Mouse (Mus musculus) gastrocnemius, adult 8-10 months (tissue): ENCODE results near the gene AI413582. TPM values are rescaled to one million over a fixed set of nuclear protein-coding genes. Genes with fewer than 3 reads are reported as not detected.

Experiments used
- DNase-seq, 2 experiments: peaks; one replicate each; pipeline ENCODE4 v3.0.0; 2022; ENCODE audit warnings: low spot score in 2 of 2
- total RNA-seq, 4 experiments: library from RNA; stranded (reverse); gene quantifications; 2 replicates each; pipeline ENCODE4 v1.2.4; 2022

AI413582 gene
- 1 to 10 TPM; 1.7 to 3.9 (median 2.8) TPM for total RNA-seq

DNA sequence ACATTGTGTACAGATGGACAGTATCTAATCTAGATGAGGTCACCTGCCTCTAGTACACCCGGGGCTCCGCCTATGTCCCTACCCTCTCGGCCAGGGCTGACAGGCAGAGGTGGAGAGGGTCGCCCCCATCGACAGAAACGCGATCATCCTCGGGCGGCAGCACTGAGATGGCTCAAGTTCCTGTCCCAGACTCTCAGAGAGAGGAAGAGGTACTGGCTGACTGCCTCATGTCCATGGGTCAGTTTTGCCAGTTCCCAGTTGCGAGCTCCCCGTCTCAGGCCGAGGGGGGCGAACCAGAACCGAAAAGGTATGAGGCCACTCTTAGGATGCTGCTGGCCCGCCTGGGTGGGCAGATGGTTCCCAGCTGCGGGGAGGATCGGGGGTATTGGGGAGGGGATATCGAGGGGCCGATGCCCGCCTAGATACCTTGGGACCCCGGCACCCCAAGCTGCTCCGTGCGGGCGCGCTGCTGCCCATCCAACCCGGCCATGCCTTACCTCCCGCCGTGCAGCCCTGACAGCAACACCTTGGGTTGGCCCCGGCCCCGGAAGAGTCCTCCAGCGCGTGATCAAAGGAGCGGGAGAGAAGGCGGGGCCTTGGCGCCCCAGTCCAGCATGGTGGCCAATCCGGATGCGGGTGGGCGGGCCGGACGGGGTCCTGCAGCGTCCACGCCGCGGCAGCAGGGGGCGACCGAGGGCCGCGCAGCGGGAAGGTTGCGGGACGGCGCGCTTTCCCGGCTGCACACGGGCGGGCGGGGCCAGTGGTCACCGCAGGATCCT lies at the start of gene AI413582:
TSS of gene AI413582 (minus strand) at position 594 of the 779 bp plus-strand sequence.
- DNase-seq, result peak; percentile 94 to 95

GRCm38 (mm10) chr17:27613016-27613415 lies 47.5 kb upstream of the AI413582 start:
- DNase-seq, result no peak

- no peak for DNase-seq
Observed at GRCm38 (mm10) chr17:27611994-27612393, 46.4 kb upstream of the AI413582 start.

DNA sequence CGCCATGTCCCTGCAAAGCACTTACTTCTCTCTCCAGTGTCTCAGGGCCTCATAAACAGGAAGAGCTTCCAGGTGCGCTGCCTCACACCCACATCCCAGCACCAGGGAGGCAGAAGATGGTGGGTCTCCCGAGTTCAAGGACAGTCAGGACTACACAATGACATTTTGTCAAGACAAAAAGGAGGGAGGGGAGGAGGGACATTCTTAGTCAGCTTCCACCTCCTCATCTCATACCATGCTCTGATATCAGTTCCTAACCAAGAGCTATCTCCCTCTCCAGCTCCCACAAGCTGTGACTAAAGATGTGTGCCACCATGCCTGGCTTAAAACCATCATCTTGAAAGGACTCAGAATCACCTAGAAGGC lies 45.9 kb upstream of the AI413582 start:
- DNase-seq, result no peak

DNA sequence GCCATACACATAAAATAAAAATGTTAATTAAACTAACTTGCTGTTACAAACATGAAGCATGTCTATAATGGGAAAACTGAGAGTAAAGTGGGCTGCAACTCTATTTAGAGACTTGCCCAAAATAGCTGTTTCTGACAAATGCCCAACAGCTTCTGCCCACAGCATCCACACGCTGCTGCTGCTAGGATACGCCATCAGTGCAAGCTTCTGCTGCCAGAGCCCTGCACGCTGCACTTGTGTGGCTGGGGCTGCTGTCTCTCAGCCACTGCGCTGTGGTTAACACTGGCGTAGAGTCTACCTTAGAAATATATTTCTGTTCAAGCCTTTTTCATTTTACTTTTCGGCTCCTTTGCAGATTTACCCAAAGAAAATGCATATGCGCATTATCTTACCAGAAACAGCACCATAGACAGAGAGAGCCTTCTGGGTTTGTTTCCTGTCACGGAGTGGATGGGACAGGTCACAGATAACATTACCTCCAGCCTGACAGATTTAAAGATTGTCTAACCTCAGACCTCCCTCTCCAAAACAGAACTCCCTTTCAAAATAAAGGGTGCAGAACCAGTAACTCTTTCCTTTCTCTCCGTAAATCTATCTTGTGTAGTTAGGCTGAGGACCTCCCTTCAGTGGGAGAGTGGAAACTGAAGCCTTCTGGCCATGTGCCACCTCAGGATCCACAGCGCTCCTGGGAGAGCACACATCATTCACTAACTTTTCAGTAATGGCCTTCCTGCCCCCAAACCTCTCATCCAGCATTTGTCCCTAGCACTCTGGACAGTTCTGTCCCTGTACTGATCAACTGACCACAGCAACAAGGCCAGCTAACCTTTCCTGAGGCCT lies 45.3 kb upstream of the AI413582 start:
- no peak for DNase-seq

- no peak for DNase-seq
Observed at GRCm38 (mm10) chr17:27609576-27609975, 44.0 kb upstream of the AI413582 start.

- DNase-seq, result peak; percentile 65 to 81
Observed at GRCm38 (mm10) chr17:27603522-27604234, 38.1 kb upstream of the AI413582 start.

DNA sequence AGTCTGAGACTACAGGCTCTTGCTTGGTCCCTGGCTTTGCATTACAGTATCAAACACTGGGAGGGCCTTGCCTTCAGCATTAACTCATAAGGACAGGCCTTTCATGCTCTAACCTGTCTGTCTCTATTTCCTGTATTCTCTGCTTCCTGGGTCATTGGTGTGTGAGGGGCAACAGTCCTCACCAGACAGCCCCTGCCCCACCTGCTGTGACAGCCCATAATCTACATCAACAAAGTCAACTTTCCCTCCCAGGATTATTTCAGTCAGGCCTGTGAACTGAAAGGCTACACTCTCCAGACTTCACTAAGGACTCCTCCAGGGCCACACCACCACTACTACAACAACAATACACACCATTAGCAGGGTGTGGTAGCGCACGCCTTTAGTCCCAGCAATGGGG lies 37.5 kb upstream of the AI413582 start:
- DNase-seq, result no peak

DNA sequence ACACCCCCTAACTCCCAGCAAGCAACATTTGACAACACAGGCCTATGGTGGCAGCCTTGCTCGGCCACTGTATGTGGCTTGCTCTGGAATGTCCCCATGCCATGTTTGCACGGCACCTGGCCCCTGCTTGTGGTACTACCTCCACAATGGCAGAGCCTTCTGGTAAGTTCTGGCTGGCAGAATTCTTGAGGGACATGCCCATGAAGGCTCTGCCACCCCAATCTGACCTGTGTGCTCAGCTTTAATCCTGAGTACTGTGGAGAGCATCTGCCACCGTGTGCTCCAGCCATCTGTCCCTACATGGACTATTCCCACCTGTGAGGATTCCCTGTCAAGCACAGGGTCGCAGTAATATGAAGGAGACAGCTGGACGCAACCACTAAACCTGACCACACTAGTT lies 35.3 kb upstream of the AI413582 start:
- DNase-seq, result no peak

- no peak for DNase-seq
Observed at GRCm38 (mm10) chr17:27600286-27600685, 34.7 kb upstream of the AI413582 start.

- peak in 1 of 2 experiments; percentile 39 for DNase-seq
Observed at GRCm38 (mm10) chr17:27596376-27597190, 31.0 kb upstream of the AI413582 start.

DNA sequence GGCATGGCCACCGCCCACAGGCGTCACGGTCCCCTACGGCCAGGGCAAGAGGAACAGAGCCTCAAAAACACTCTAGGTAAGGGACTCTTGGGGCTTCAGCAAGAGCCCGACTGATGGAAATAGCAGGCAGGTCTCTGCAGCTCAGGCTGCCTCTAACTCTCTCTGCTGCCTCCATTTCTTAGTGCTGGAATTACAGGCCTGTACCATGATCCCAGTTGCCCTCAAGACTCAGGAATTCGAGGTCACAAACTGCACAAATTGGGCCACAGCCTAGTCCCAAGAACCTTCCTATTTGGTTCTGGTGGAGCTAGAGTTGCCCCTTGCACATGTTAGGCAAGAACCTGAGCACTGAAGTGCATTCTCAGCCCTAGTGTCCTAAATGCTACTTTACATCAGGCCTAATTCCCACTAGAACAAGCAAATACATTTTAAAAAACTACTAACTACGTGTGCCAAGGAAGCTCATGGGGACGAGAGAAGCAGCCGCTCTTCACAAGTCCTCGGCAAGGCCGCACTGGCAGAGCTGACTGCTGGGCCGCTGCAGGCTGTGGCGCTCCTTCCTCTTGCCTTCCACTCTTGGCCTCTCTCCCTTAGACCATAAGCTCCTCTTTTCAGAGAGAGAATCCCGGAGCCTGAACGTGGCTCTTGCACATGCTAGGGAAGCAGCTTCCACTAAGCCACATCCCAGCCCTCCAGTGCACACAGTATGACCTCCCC lies 30.3 kb upstream of the AI413582 start:
- no peak for DNase-seq

GRCm38 (mm10) chr17:27592565-27592910 lies 27.0 kb upstream of the AI413582 start:
- DNase-seq, result no peak

GRCm38 (mm10) chr17:27591826-27592564 lies 26.4 kb upstream of the AI413582 start:
- DNase-seq, result no peak

- DNase-seq, result no peak
Observed at GRCm38 (mm10) chr17:27588231-27588630, 22.7 kb upstream of the AI413582 start.

DNA sequence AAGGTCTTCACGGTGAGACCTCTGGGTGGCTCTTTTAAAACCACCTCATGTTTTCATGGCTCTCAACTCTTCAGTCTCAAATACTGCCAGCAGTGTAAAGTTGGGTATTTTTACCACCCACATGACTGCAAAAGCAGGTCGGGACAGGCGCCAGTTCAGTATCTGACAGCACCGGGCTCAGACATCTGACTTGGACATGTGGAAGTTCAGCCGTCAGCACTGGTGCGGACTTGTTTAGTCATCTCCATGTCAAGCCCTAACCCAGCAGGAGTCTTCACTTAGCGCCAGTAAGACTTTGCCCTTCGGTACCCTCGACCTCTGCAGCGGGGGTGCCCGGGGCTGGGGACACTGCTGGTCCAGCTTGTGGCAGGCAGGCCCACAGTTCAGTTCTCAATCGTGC lies 21.7 kb upstream of the AI413582 start:
- DNase-seq, result peak; percentile 67 to 81

DNA sequence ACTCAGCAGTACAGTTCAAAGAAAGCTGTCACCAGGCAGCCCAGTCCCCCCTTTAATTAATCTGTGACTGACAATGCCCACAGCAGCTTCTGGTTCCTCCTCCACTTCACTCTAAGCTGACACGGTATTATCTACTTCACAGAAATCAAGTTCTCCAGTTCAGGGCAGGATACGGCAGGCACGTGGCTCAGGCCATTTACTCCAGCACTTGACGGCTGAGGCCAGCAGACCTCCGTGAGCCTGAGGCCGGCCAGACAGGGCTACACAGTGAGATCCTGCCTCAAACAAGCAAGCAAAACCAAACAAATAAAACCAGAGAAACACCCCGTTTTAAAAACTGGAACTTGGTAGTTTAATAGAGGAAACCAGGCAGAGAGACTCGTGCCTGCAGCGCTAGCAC lies 21.1 kb upstream of the AI413582 start:
- DNase-seq, result no peak

GRCm38 (mm10) chr17:27583185-27583894 lies 17.8 kb upstream of the AI413582 start:
- DNase-seq, result no peak

DNA sequence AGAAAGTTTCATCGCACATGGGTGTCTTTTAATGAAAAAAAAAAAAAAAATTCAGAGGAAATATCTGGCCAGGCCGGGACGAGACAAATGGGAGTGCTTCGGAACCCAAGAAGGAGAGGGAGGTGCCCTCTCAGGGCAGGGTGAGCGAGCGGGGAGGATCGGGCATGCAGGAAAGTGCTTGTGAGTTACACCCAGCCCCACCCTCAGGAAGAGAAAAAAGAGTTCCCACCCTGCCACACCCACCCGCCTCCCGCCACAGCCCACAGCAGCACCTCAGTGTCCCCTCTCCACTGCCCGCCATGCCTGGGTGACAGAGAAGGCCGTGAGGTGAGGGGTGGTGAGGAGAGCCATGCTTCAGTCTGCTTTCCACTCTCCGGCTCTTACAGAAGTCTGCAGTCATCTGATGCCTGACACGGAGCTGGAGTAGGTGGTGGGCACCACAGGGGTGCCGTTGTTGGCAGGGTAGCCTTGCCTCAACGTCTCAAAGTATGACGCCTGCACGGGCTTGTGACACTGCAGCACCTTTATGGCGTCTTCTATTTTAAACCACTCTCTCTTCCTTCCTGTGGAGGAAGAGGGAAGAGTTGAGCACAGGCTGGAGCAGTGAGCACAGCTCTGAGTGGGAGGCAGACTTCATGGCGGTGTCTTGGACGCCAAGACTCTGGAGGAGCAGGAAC lies 15.0 kb upstream of the AI413582 start:
- no peak for DNase-seq
